Comparison of ENCODE assay signal across 8 mouse cellular contexts in genomic region chr7:110122289-110122564, GRCm38 (mm10). TPM values are rescaled to one million over a fixed set of nuclear protein-coding genes. Genes with fewer than 3 reads are reported as not detected.
DNase-seq lines count a peak whose midpoint lies in the region; ATAC-seq and TF ChIP-seq lines count a peak whose summit lies in the region.

No protein-coding gene starts in this region.

- H3K9me3 ChIP-seq in heart, embryonic 10.5 days: no peaks in the 10 kb centered on the region
- no peaks in the 10 kb centered on the region for H3K9me3 ChIP-seq in intestine, postnatal 0 days (ENCODE audit: control insufficient read depth)
- H3K9me3 ChIP-seq in neural tube, embryonic 14.5 days (ENCODE audit: control insufficient read depth, low read length): no peaks in the 10 kb centered on the region

- no peak for TF ChIP-seq CTCF in intestine, postnatal 0 days (IDR thresholded peaks at IDR 0.05; ENCODE audit: low read depth)

- H3K27ac ChIP-seq in heart, embryonic 10.5 days: peak overlapping the region; percentile 99
- peak overlapping the region; percentile 79 for H3K27ac ChIP-seq in intestine, postnatal 0 days (ENCODE audit: low read depth, low read length)
- H3K27ac ChIP-seq in neural tube, embryonic 14.5 days (ENCODE audit: low read depth, low read length): peak overlapping the region; percentile 73

- no peaks in the 10 kb centered on the region for H3K27me3 ChIP-seq in heart, embryonic 10.5 days (ENCODE audit: insufficient read depth, poor library complexity, severe bottlenecking)
- H3K27me3 ChIP-seq in intestine, postnatal 0 days (replicated peaks; ENCODE audit: control insufficient read depth, insufficient read depth, low read length): no peaks in the 10 kb centered on the region
- H3K27me3 ChIP-seq in neural tube, embryonic 14.5 days (ENCODE audit: control insufficient read depth, insufficient read depth, low read length): no peaks in the 10 kb centered on the region

- peak overlapping the region; percentile 67 for H3K4me2 ChIP-seq in intestine, postnatal 0 days (replicated peaks; ENCODE audit: low read depth)
- peak overlapping the region; percentile 88 for H3K4me2 ChIP-seq in neural tube, embryonic 14.5 days (ENCODE audit: low read depth, low read length)

- peaks cover 12% of the 10 kb centered on the region for H3K36me3 ChIP-seq in heart, embryonic 10.5 days
- no peaks in the 10 kb centered on the region for H3K36me3 ChIP-seq in intestine, postnatal 0 days (ENCODE audit: control insufficient read depth, insufficient read depth)
- H3K36me3 ChIP-seq in neural tube, embryonic 14.5 days (ENCODE audit: control insufficient read depth, insufficient read depth, low read length): no peaks in the 10 kb centered on the region

- peak overlapping the region; percentile 95 for H3K4me3 ChIP-seq in heart, embryonic 10.5 days
- H3K4me3 ChIP-seq in intestine, postnatal 0 days (ENCODE audit: low read depth, low read length): peak overlapping the region; percentile 67
- peak overlapping the region; percentile 86 for H3K4me3 ChIP-seq in neural tube, embryonic 14.5 days (ENCODE audit: low read depth, low read length)

- intact Hi-C loops in gastrocnemius, postnatal 14 days (cut with DNase I; ENCODE audit: low total_unique reads): no loop called here

- DNase-seq in heart, embryonic 10.5 days (ENCODE audit: low spot score): no peak
- no peak for DNase-seq in heart, adult 9 months (ENCODE audit: low spot score in 2 of 2)
- peak; percentile 67 to 73 for DNase-seq in right cerebral cortex, adult 2 months (ENCODE audit: low spot score in 2 of 2)
- DNase-seq in right cerebral cortex, postnatal 10 days (ENCODE audit: low spot score in 2 of 2): no peak
- DNase-seq in gastrocnemius, postnatal 14 days: no peak
- no peak for DNase-seq in urinary bladder, postnatal 14 days (ENCODE audit: low spot score)

- WGBS in heart, embryonic 10.5 days: under 1% methylated on average over 27 of the region's 27 CpGs
- WGBS in intestine, postnatal 0 days: 0% methylated on average over 26 of the region's 27 CpGs
- WGBS in neural tube, embryonic 14.5 days: under 1% methylated on average over 26 of the region's 27 CpGs

- H3K4me1 ChIP-seq in heart, embryonic 10.5 days: peaks cover 38% of the 10 kb centered on the region
- 0 out of 2 replicates have a peak, but pooled peaks cover 5% of the 10 kb centered on the region for H3K4me1 ChIP-seq in intestine, postnatal 0 days (replicated peaks; ENCODE audit: control insufficient read depth, insufficient read depth, low read length)
- H3K4me1 ChIP-seq in neural tube, embryonic 14.5 days (ENCODE audit: control insufficient read depth, insufficient read depth, low read length): no peaks in the 10 kb centered on the region

- ATAC-seq in intestine, postnatal 0 days: no peak
- ATAC-seq in neural tube, embryonic 14.5 days (ENCODE audit: low read depth): no peak

- H3K9ac ChIP-seq in intestine, postnatal 0 days (ENCODE audit: low read depth, low read length): peak overlapping the region; percentile 70
- peak overlapping the region; percentile 63 for H3K9ac ChIP-seq in neural tube, embryonic 14.5 days (replicated peaks; ENCODE audit: low read depth, low read length)

RNA-seq across cellular contexts. Expression of gene Wee1, which starts 0.4 kb away (rescaled TPM):
- 25.1 and 29.0 TPM in 2 replicates for polyA plus RNA-seq in heart, embryonic 10.5 days (2016; fragmentation: Nextera tagmentation; extraction: Ambion mirVana)
- 9.9 TPM in 2 replicates for polyA plus RNA-seq in intestine, postnatal 0 days (2015; fragmentation: Nextera tagmentation; extraction: Ambion mirVana)
- 4.8 and 5.1 TPM in 2 replicates for polyA plus RNA-seq in neural tube, embryonic 14.5 days (2014; fragmentation: Nextera tagmentation; extraction: Ambion mirVana)
- 1 to 10 TPM; 4.3 to 6.4 TPM for total RNA-seq in gastrocnemius, postnatal 14 days (2021)

Comparison
In these comparisons a context has a peak if more than half of its experiments do, and no peak if none do; other contexts are left out.
1. DNase-seq: peak in right cerebral cortex, adult 2 months (2 of 2); none in heart, embryonic 10.5 days (single experiment), heart, adult 9 months (0 of 2), right cerebral cortex, postnatal 10 days (0 of 2), gastrocnemius, postnatal 14 days (single experiment) and urinary bladder, postnatal 14 days (single experiment).
2. Peak in every context shown above with its lines, with median percentiles within 50 percentile points of each other: H3K27ac ChIP-seq and H3K4me3 ChIP-seq.